Mouse (Mus musculus) MEL (cell line): ENCODE results near the gene Nkd1. TPM values are rescaled to one million over a fixed set of nuclear protein-coding genes. Genes with fewer than 3 reads are reported as not detected.

ENCODE experiments used
- DNase-seq: peaks from one replicate; pipeline ENCODE4 v3.0.0; 2011; ENCODE audit warnings: low read depth, low spot score
- H3K27ac ChIP-seq: 2 replicates; pipeline ENCODE4 v1.5.1; 2012; ENCODE audit warnings: low read depth, mild to moderate bottlenecking, control low read depth, low read length, moderate library complexity; ENCODE audit not compliant: control insufficient read depth
- H3K27me3 ChIP-seq, 2 experiments: fragments of 150-350 bp in 1 of 2; sonication (generic) in 1 of 2; 2 replicates each; pipeline ENCODE4 v1.6.1; 2012; ENCODE audit warnings: low read length in 2 of 2, mild to moderate bottlenecking in 2 of 2, improper control_type of control experiment in 1 of 2, moderate library complexity in 1 of 2; ENCODE audit not compliant: insufficient read depth in 2 of 2, control insufficient read depth in 1 of 2
- H3K36me3 ChIP-seq, 2 experiments: 2 replicates each; pipeline ENCODE4 v1.6.1; 2012 to 2014; ENCODE audit warnings: low read length in 2 of 2, improper control_type of control experiment in 1 of 2, inconsistent platforms in 1 of 2, mild to moderate bottlenecking in 1 of 2; ENCODE audit not compliant: insufficient read depth in 2 of 2, control insufficient read depth in 1 of 2
- H3K4me1 ChIP-seq, 2 experiments: fragments of 150-350 bp in 1 of 2; sonication (generic) in 1 of 2; 2 replicates each; pipeline ENCODE4 v1.6.1; 2012; ENCODE audit warnings: low read length in 2 of 2, improper control_type of control experiment in 1 of 2, mild to moderate bottlenecking in 1 of 2; ENCODE audit not compliant: insufficient read depth in 2 of 2, control insufficient read depth in 1 of 2
- H3K4me3 ChIP-seq, 2 experiments: fragments of 150-350 bp in 1 of 2; sonication (generic) in 1 of 2; 2 replicates each; pipeline ENCODE4 v1.5.1; 2012; ENCODE audit warnings: low read depth in 2 of 2, low read length in 2 of 2, mild to moderate bottlenecking in 2 of 2, moderate library complexity in 2 of 2, control low read depth in 1 of 2, improper control_type of control experiment in 1 of 2; ENCODE audit not compliant: control insufficient read depth in 1 of 2, insufficient read depth in 1 of 2
- H3K79me2 ChIP-seq: 2 replicates; pipeline ENCODE4 v1.6.1; 2012; ENCODE audit warnings: mild to moderate bottlenecking, low read length, moderate library complexity; ENCODE audit not compliant: control insufficient read depth, poor library complexity, insufficient read depth
- H3K9ac ChIP-seq: 2 replicates; pipeline ENCODE4 v1.6.1; 2012; ENCODE audit warnings: low read depth, mild to moderate bottlenecking, control low read depth, low read length, moderate library complexity; ENCODE audit not compliant: control insufficient read depth, poor library complexity, severe bottlenecking
- H3K9me3 ChIP-seq: fragments of 150-350 bp; sonication (generic); replicated peaks from 2 replicates; pipeline ENCODE4 v1.6.1; 2012; ENCODE audit warnings: mild to moderate bottlenecking, low read length, improper control_type of control experiment, moderate library complexity; ENCODE audit not compliant: insufficient read depth
- BHLHE40 ChIP-seq: IDR thresholded peaks from 2 replicates; pipeline ENCODE4 v1.6.1; 2012; ENCODE audit warnings: low read depth, mild to moderate bottlenecking, inconsistent platforms, low read length, improper control_type of control experiment, borderline replicate concordance
- CHD1 ChIP-seq: IDR thresholded peaks from 2 replicates; pipeline ENCODE4 v1.6.1; 2012; ENCODE audit warnings: low read depth, mild to moderate bottlenecking, inconsistent platforms, low read length, improper control_type of control experiment
- CTCF ChIP-seq, 3 experiments: IDR thresholded peaks in 2 of 3; conservative IDR thresholded peaks in 1 of 3; 2 replicates each; pipeline ENCODE4 v1.5.1; 2011 to 2012; ENCODE audit warnings: low read length in 3 of 3, low read depth in 2 of 3, mild to moderate bottlenecking in 2 of 3, improper control_type of control experiment in 1 of 3, inconsistent platforms in 1 of 3, mixed read lengths in 1 of 3, moderate library complexity in 1 of 3; ENCODE audit not compliant: control insufficient read depth in 1 of 3, insufficient read depth in 1 of 3, poor library complexity in 1 of 3, severe bottlenecking in 1 of 3
- EP300 ChIP-seq, 2 experiments: IDR thresholded peaks; 2 replicates each; pipeline ENCODE4 v1.6.1; 2011; ENCODE audit warnings: improper control_type of control experiment in 2 of 2, low read length in 2 of 2, low read depth in 1 of 2, mild to moderate bottlenecking in 1 of 2
- GATA1 ChIP-seq: IDR thresholded peaks from 2 replicates; pipeline ENCODE4 v1.6.1; 2011; ENCODE audit warnings: low read depth, low read length, improper control_type of control experiment
- HCFC1 ChIP-seq: IDR thresholded peaks from 2 replicates; pipeline ENCODE4 v1.6.1; 2012; ENCODE audit warnings: low read depth, mild to moderate bottlenecking, inconsistent platforms, low read length, improper control_type of control experiment, moderate library complexity
- MAFK ChIP-seq: IDR thresholded peaks from 2 replicates; pipeline ENCODE4 v1.6.1; 2011; ENCODE audit warnings: low read depth, mild to moderate bottlenecking, low read length, improper control_type of control experiment, borderline replicate concordance
- MEF2A ChIP-seq: IDR thresholded peaks from 2 replicates; pipeline ENCODE4 v1.6.1; 2014; ENCODE audit warnings: low read depth, mild to moderate bottlenecking, inconsistent platforms, low read length, improper control_type of control experiment; ENCODE audit not compliant: poor library complexity, insufficient replicate concordance, severe bottlenecking; ENCODE audit errors: extremely low read depth
- MYB ChIP-seq: IDR thresholded peaks from 2 replicates; pipeline ENCODE4 v1.6.1; 2011; ENCODE audit warnings: mild to moderate bottlenecking, low read depth, low read length, improper control_type of control experiment
- MYC ChIP-seq: IDR thresholded peaks from 2 replicates; pipeline ENCODE4 v1.6.1; 2011; ENCODE audit warnings: low read depth, mild to moderate bottlenecking, low read length, improper control_type of control experiment, moderate library complexity
- POLR2A ChIP-seq, 2 experiments: IDR thresholded peaks; 2 replicates each; pipeline ENCODE4 v1.6.1; 2011 to 2012; ENCODE audit warnings: low read length in 2 of 2, mild to moderate bottlenecking in 2 of 2, control low read depth in 1 of 2, improper control_type of control experiment in 1 of 2, low read depth in 1 of 2, moderate library complexity in 1 of 2; ENCODE audit not compliant: control insufficient read depth in 1 of 2, insufficient read depth in 1 of 2, poor library complexity in 1 of 2
- POLR2AphosphoS5 ChIP-seq: IDR thresholded peaks from 2 replicates; pipeline ENCODE4 v1.6.1; 2012; ENCODE audit warnings: low read depth, borderline replicate concordance, mild to moderate bottlenecking, inconsistent platforms, low read length, moderate library complexity, mixed read lengths
- SIN3A ChIP-seq: IDR thresholded peaks from 2 replicates; pipeline ENCODE4 v1.6.1; 2012; ENCODE audit warnings: low read length, improper control_type of control experiment, inconsistent platforms
- SMC3 ChIP-seq: IDR thresholded peaks from 2 replicates; pipeline ENCODE4 v1.6.1; 2011; ENCODE audit warnings: low read depth, low read length, improper control_type of control experiment
- TAL1 ChIP-seq: IDR thresholded peaks from 2 replicates; pipeline ENCODE4 v1.6.1; 2012; ENCODE audit warnings: mild to moderate bottlenecking, inconsistent platforms, low read length, moderate library complexity, mixed read lengths
- TCF12 ChIP-seq: IDR thresholded peaks from 2 replicates; pipeline ENCODE4 v1.6.1; 2014; ENCODE audit warnings: low read depth, mild to moderate bottlenecking, inconsistent platforms, low read length, improper control_type of control experiment, moderate library complexity
- USF1 ChIP-seq: IDR thresholded peaks from 2 replicates; pipeline ENCODE4 v1.6.1; 2014; ENCODE audit warnings: low read depth, mild to moderate bottlenecking, inconsistent platforms, low read length, improper control_type of control experiment, moderate library complexity
- USF2 ChIP-seq, 2 experiments: IDR thresholded peaks; 2 replicates each; pipeline ENCODE4 v1.6.1; 2011 to 2012; ENCODE audit warnings: improper control_type of control experiment in 2 of 2, low read length in 2 of 2, borderline replicate concordance in 1 of 2, inconsistent platforms in 1 of 2, low read depth in 1 of 2, mild to moderate bottlenecking in 1 of 2; ENCODE audit not compliant: insufficient read depth in 1 of 2
- ZKSCAN1 ChIP-seq: IDR thresholded peaks from 2 replicates; pipeline ENCODE4 v1.6.1; 2012; ENCODE audit warnings: low read depth, mild to moderate bottlenecking, inconsistent platforms, low read length, improper control_type of control experiment, moderate library complexity
- ZNF384 ChIP-seq: IDR thresholded peaks from 2 replicates; pipeline ENCODE4 v1.6.1; 2012; ENCODE audit warnings: low read depth, mild to moderate bottlenecking, inconsistent platforms, low read length, improper control_type of control experiment
- polyA plus RNA-seq, 2 experiments: library from polyadenylated mRNA; stranded (reverse) in 1 of 2; unstranded in 1 of 2; fragments of >175 nt in 1 of 2; fragments of >200 nt in 1 of 2; gene quantifications; 2 replicates each; pipeline versions ENCODE4 v1.2.1 to v1.2.4; 2012; ENCODE audit warnings: low replicate concordance in 2 of 2, low read depth in 1 of 2; ENCODE audit not compliant: insufficient read length in 2 of 2, insufficient read depth in 1 of 2, missing spikeins in 1 of 2
- total RNA-seq: library from RNA; depleted of rRNA; stranded (reverse); fragments of 300-350 nt; gene quantifications from 2 replicates; pipeline ENCODE4 v1.2.3, GENCODE M21; 2012

The Nkd1 gene
- total and polyA plus RNA-seq, 3 experiments = not detected

DNA sequence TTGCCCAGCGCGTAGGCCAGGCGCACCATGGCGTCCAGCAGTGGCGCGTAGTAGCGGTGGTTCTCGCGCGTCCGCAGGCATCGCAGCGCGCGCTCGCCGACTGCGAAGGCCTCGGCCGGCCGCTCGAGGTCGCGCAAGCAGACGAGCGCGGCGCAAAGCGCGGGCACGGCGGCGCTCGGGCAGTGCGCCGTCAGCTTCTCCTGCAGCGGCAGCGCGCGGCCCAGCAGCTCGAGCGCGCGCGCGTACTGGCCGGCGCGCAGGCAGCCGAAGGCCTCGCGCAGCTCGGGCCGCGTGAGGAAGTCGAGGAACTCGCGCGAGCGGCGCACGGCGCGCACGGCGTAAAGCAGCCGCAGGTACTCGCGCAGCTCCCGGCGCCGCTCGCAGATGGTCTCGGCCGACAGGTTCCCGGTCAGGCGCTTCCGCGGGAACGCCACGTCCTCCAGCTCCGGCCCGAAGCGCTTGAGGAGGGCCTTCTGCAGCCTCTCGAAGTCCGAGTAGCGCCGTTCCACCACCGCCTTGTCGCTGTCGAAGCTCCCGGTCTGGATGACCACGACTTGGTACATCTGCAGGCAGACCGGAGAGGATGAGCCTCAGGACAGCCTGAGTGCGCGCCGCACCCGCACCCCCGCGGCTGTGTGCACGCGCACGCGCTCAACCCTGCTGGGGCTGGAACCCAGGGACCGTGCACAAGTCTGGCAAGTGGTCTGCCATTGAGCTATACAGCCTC is 106.3 kb downstream of the Nkd1 start:
- no peak for DNase-seq
- TF ChIP-seq MYC (no peak), CTCF (IDR thresholded peaks at IDR 0.05 in 2 of 3, conservative IDR thresholded peaks at IDR 0.05 in 1 of 3; ENCODE audit: control insufficient read depth in 1 of 3, insufficient read depth in 1 of 3, low read depth in 2 of 3, low read length in 3 of 3, poor library complexity in 1 of 3, severe bottlenecking in 1 of 3) (no peak), POLR2A (IDR thresholded peaks at IDR 0.05; ENCODE audit: control insufficient read depth in 1 of 2, insufficient read depth in 1 of 2, low read depth in 1 of 2, low read length in 2 of 2, poor library complexity in 1 of 2) (no peak), BHLHE40 (no peak), ZKSCAN1 (no peak), HCFC1 (no peak), MAFK (no peak), TCF12 (no peak), CHD1 (no peak), MEF2A (no peak), MYB (no peak), USF1 (no peak), SMC3 (no peak), USF2 (IDR thresholded peaks at IDR 0.05; ENCODE audit: borderline replicate concordance in 1 of 2, insufficient read depth in 1 of 2, low read depth in 1 of 2, low read length in 2 of 2) (no peak), POLR2AphosphoS5 (no peak), GATA1 (no peak), ZNF384 (no peak), TAL1 (no peak), SIN3A (no peak), EP300 (IDR thresholded peaks at IDR 0.05; ENCODE audit: low read depth in 1 of 2, low read length in 2 of 2) (no peak)
- H3K4me1 ChIP-seq = no peaks in the 10 kb centered on the region
- no peaks in the 10 kb centered on the region; a peak in 1 of 4 replicates for H3K27me3 ChIP-seq
- H3K9me3 ChIP-seq = no peaks in the 10 kb centered on the region
- no peak overlapping the region for H3K27ac ChIP-seq
- no peak overlapping the region for H3K9ac ChIP-seq
- H3K79me2 ChIP-seq = no peaks in the 10 kb centered on the region
- H3K36me3 ChIP-seq = no peaks in the 10 kb centered on the region; a peak in 1 of 4 replicates
- H3K4me3 ChIP-seq = no peak overlapping the region
